Mouse (Mus musculus) lung, postnatal 0 days (tissue): ENCODE results near the gene Zbtb17. TPM values are rescaled to one million over a fixed set of nuclear protein-coding genes. Genes with fewer than 3 reads are reported as not detected.

ENCODE experiments used
- ATAC-seq: fragments of 200-750 bp; cut with Nextera tagmentation; 2 replicates; pipeline ENCODE4 v1.8.0; 2017; ENCODE audit warnings: moderate library complexity
- DNase-seq: peaks from one replicate; pipeline ENCODE4 v3.0.0-alpha.2; 2016; ENCODE audit warnings: low spot score
- H3K27ac ChIP-seq: fragments of 300-500 bp; sonication (generic); 2 replicates; pipeline ENCODE4 v1.5.1; 2014; ENCODE audit warnings: antibody characterized with exemption, mild to moderate bottlenecking, low read length, mixed read lengths
- H3K27me3 ChIP-seq: fragments of 300-500 bp; sonication (generic); replicated peaks from 2 replicates; pipeline ENCODE4 v1.6.1; 2014; ENCODE audit warnings: low read length, mixed read lengths; ENCODE audit not compliant: insufficient read depth
- H3K36me3 ChIP-seq: fragments of 300-500 bp; sonication (generic); 2 replicates; pipeline ENCODE4 v1.6.1; 2014; ENCODE audit warnings: low read length, mixed read lengths; ENCODE audit not compliant: insufficient read depth
- H3K4me1 ChIP-seq: fragments of 300-500 bp; sonication (generic); 2 replicates; pipeline ENCODE4 v1.6.1; 2014; ENCODE audit warnings: antibody characterized with exemption, low read depth, low read length, mixed read lengths; ENCODE audit not compliant: insufficient read depth
- H3K4me2 ChIP-seq: fragments of 300-500 bp; sonication (generic); replicated peaks from 2 replicates; pipeline ENCODE4 v1.6.1; 2014; ENCODE audit warnings: low read depth, mild to moderate bottlenecking, low read length, moderate library complexity, mixed read lengths
- H3K4me3 ChIP-seq: fragments of 300-500 bp; sonication (generic); 2 replicates; pipeline ENCODE4 v1.5.1; 2014; ENCODE audit warnings: low read depth, low read length
- H3K9ac ChIP-seq: fragments of 300-500 bp; sonication (generic); replicated peaks from 2 replicates; pipeline ENCODE4 v1.6.1; 2014; ENCODE audit warnings: low read depth, mild to moderate bottlenecking
- H3K9me3 ChIP-seq: fragments of 300-500 bp; sonication (generic); 2 replicates; pipeline ENCODE4 v1.6.1; 2016; ENCODE audit warnings: low read length, mixed read lengths
- CTCF ChIP-seq: IDR thresholded peaks from 2 replicates; pipeline ENCODE4 v1.5.1; 2016; ENCODE audit warnings: antibody characterized with exemption, mild to moderate bottlenecking
- EP300 ChIP-seq: IDR thresholded peaks from 2 replicates; pipeline ENCODE4 v1.6.1; 2016; ENCODE audit warnings: antibody characterized with exemption, mild to moderate bottlenecking, control low read depth
- WGBS: fragments of 180-500 bp; shearing (Covaris S2); extraction: QIAGEN DNeasy Blood & Tissue Kit; methylation state at CpG from one replicate; pipeline ENCODE4 v1.1.7; 2014; 5-methylcytosine and 5-hydroxymethylcytosine counted together
- polyA plus RNA-seq: library from polyadenylated mRNA; unstranded; fragments of >200 nt; fragmentation: Nextera tagmentation; extraction: Ambion mirVana; gene quantifications from 2 replicates; pipeline ENCODE4 v1.2.1, GENCODE M21; 2015

Gene Zbtb17
- polyA plus RNA-seq, 1 experiment from 2014 or later = 14.1 TPM

DNA sequence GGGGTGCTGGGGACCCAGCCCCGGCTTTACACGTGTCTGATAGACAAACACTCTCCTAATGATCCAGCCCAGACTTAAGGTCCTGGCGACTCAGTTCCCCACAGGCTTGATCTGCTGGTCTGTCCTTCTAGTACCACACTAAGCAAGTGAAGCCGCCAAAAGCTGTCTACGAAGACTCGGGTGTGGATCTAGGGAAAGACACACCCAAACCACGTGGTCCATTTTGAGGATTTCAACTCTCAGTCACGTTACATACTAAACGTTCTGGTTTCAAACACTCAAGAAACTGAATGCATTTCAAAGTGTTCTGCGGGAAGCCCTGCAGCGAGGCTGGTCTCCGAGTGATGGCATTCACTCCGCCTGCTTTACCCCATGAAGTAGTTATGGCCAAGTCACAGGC lies 66.0 kb downstream of the Zbtb17 start:
- Histone ChIP-seq H3K36me3 (no peaks in the 10 kb centered on the region), H3K27me3 (no peaks in the 10 kb centered on the region), H3K4me2 (no peak overlapping the region), H3K9me3 (no peaks in the 10 kb centered on the region), H3K27ac (no peak overlapping the region), H3K9ac (no peak overlapping the region), H3K4me1 (peaks cover 20% of the 10 kb centered on the region; the same call in 1 of the 2 replicates), H3K4me3 (no peak overlapping the region)
- no peak for ATAC-seq
- DNase-seq = peak; percentile 33
- WGBS = 57% methylated on average over 13 of the region's 13 CpGs
- TF ChIP-seq EP300 (no peak), CTCF (no peak)

DNA sequence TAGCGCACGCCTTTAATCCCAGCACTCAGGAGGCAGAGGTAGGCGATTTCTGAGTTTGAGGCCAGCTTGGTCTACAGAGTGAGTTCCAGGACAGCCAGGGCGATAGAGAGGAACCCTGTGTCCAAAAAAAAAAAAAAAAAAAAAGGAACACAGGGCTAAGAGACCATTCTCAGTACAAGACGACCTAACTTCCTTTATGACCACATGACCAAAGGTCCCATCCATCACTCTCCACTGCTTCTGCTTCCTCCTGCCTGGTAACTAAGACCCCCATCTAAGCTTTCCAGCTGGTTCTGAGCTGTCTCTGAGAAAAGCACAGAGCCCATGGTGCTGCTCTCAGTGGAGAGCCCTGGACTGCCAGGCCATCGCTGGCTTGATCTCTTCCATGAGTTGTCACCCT lies 67.7 kb downstream of the Zbtb17 start:
- ATAC-seq = no peak
- 70% methylated on average over 6 of the region's 6 CpGs for WGBS

DNA sequence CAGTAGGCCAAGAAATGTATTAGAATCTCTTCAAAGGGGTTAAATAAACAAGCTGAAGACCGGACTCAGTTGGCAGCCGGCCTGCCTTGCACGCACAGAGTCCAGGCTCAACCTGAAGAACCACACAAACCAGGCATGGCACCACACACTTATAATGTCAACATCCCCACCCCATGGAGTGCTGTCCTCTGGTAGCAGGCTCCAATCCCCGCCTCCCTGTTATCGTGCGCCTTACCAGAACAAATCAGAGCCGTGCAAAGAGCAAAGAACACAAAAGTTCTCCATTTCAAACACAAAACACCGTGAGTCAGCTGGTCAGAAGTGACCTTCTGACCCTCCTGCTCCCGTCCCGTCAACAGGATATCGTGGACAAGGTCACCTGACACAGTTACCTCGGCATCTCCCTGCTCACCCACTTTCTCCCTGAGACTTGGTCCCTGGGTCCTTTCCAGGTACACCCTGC lies 69.8 kb downstream of the Zbtb17 start:
- Histone ChIP-seq H3K27me3 (no peaks in the 10 kb centered on the region), H3K4me3 (no peak overlapping the region), H3K27ac (peak overlapping the region; percentile 78), H3K4me2 (peak overlapping the region; percentile 14; the same call in 1 of the 2 replicates), H3K9me3 (no peaks in the 10 kb centered on the region), H3K9ac (no peak overlapping the region), H3K4me1 (peaks cover 9% of the 10 kb centered on the region; the same call in 1 of the 2 replicates), H3K36me3 (peaks cover 11% of the 10 kb centered on the region)
- TF ChIP-seq EP300 = peak; percentile 61; the same call in 1 of the 2 replicates
- no peak for TF ChIP-seq CTCF
- DNase-seq (peak; percentile 91), ATAC-seq (peak; percentile 96)
- WGBS = 15% methylated on average over 12 of the region's 12 CpGs

More for the DNA sequence above, 67.7 kb downstream of the Zbtb17 start:
- no peaks in the 10 kb centered on the region for H3K27me3 ChIP-seq
- peaks cover 9% of the 10 kb centered on the region for H3K36me3 ChIP-seq
- H3K4me1 ChIP-seq = peaks cover 14% of the 10 kb centered on the region; the same call in 1 of the 2 replicates
- TF ChIP-seq EP300 (no peak), CTCF (no peak)
- no peak overlapping the region for H3K4me3 ChIP-seq
- H3K27ac ChIP-seq = no peak overlapping the region
- H3K9me3 ChIP-seq = no peaks in the 10 kb centered on the region
- no peak overlapping the region for H3K4me2 ChIP-seq
- H3K9ac ChIP-seq = no peak overlapping the region
- DNase-seq = no peak

Other genes starting within 250 kb of the Zbtb17 start
- gene Rsg1, start 230.7 kb upstream of the Zbtb17 start, polyA plus RNA-seq = 2.0 and 2.4 TPM in 2 replicates
- 2.9 and 3.8 TPM in 2 replicates for gene Arhgef19, start 205.2 kb upstream of the Zbtb17 start, polyA plus RNA-seq
- gene Epha2, start 143.4 kb upstream of the Zbtb17 start, polyA plus RNA-seq = 9.7 and 10.3 TPM in 2 replicates
- 0.79 and 0.83 TPM in 2 replicates for gene Fam131c, start 76.4 kb upstream of the Zbtb17 start, polyA plus RNA-seq
- 0.07 and 0.11 TPM in 2 replicates for gene Clcnka, start 45.9 kb upstream of the Zbtb17 start, polyA plus RNA-seq
- gene Clcnkb, start 28.6 kb upstream of the Zbtb17 start, polyA plus RNA-seq = not detected in 2 replicates
- 1.9 and 2.3 TPM in 2 replicates for gene Hspb7, start 23.9 kb upstream of the Zbtb17 start, polyA plus RNA-seq
- not detected in 2 replicates for gene Srarp, start 8.5 kb upstream of the Zbtb17 start, polyA plus RNA-seq
- 5.7 and 8.8 TPM in 2 replicates for gene Spen, start 93.9 kb downstream of the Zbtb17 start, polyA plus RNA-seq
- gene Fblim1, start 161.4 kb downstream of the Zbtb17 start, polyA plus RNA-seq = 52.3 and 57.5 TPM in 2 replicates
- 3.5 and 3.6 TPM in 2 replicates for gene Tmem82, start 174.0 kb downstream of the Zbtb17 start, polyA plus RNA-seq
- gene Slc25a34, start 179.2 kb downstream of the Zbtb17 start, polyA plus RNA-seq = 1.1 and 1.2 TPM in 2 replicates
- gene Plekhm2, start 220.2 kb downstream of the Zbtb17 start, polyA plus RNA-seq = 5.2 and 5.3 TPM in 2 replicates
- gene Rsc1a1, start 240.9 kb downstream of the Zbtb17 start, polyA plus RNA-seq = not detected in 2 replicates